Mouse (Mus musculus) ES-E14 (cell line): ENCODE data around the gene Hs3st3b1. TPM values are rescaled to one million over a fixed set of nuclear protein-coding genes. Genes with fewer than 3 reads are reported as not detected.

ENCODE experiments used
- DNase-seq: peaks from one replicate; pipeline ENCODE4 v3.0.0-alpha.2; 2013; ENCODE audit warnings: low read depth, low spot score
- H3K27ac ChIP-seq: 2 replicates; pipeline ENCODE4 v1.5.1; 2012; ENCODE audit warnings: low read depth, mild to moderate bottlenecking, low read length, moderate library complexity, mixed read lengths; ENCODE audit not compliant: poor library complexity, insufficient read depth, severe bottlenecking
- H3K36me3 ChIP-seq: 2 replicates; pipeline ENCODE4 v1.6.1; 2012; ENCODE audit warnings: mild to moderate bottlenecking, low read length, moderate library complexity, mixed read lengths; ENCODE audit not compliant: control insufficient read depth, poor library complexity, insufficient read depth, severe bottlenecking
- H3K4me1 ChIP-seq, 2 experiments: fragments of 150-350 bp in 1 of 2; sonication (generic) in 1 of 2; 2 replicates each; pipeline ENCODE4 v1.6.1; 2012; ENCODE audit warnings: low read length in 2 of 2, mild to moderate bottlenecking in 1 of 2, mixed read lengths in 1 of 2; ENCODE audit not compliant: control insufficient read depth in 2 of 2, insufficient read depth in 2 of 2, poor library complexity in 1 of 2
- H3K4me3 ChIP-seq, 2 experiments: fragments of 150-350 bp in 1 of 2; sonication (generic) in 1 of 2; 2 replicates each; pipeline ENCODE4 v1.5.1; 2012; ENCODE audit warnings: low read length in 2 of 2, low read depth in 1 of 2, mild to moderate bottlenecking in 1 of 2, mixed read lengths in 1 of 2; ENCODE audit not compliant: insufficient read depth in 1 of 2, poor library complexity in 1 of 2, severe bottlenecking in 1 of 2
- H3K9ac ChIP-seq: 2 replicates; pipeline ENCODE4 v1.6.1; 2012; ENCODE audit warnings: low read depth, mild to moderate bottlenecking, low read length, mixed read lengths; ENCODE audit not compliant: poor library complexity, insufficient read depth, severe bottlenecking
- H3K9me3 ChIP-seq: fragments of 150-350 bp; sonication (generic); 2 replicates; pipeline ENCODE4 v1.6.1; 2012; ENCODE audit warnings: low read depth, mild to moderate bottlenecking, low read length; ENCODE audit not compliant: control insufficient read depth, insufficient read depth
- CHD2 ChIP-seq: IDR thresholded peaks from 2 replicates; pipeline ENCODE4 v1.6.1; 2014; ENCODE audit warnings: mild to moderate bottlenecking, low read depth, low read length, inconsistent platforms
- HCFC1 ChIP-seq: IDR thresholded peaks from 2 replicates; pipeline ENCODE4 v1.6.1; 2012; ENCODE audit warnings: low read length, inconsistent platforms, borderline replicate concordance; ENCODE audit not compliant: insufficient read depth
- MAFK ChIP-seq: IDR thresholded peaks from 2 replicates; pipeline ENCODE4 v1.6.1; 2014; ENCODE audit warnings: mild to moderate bottlenecking, low read depth, low read length, inconsistent platforms; ENCODE audit not compliant: insufficient read depth
- ZC3H11A ChIP-seq: IDR thresholded peaks from 2 replicates; pipeline ENCODE4 v1.6.1; 2012; ENCODE audit warnings: low read depth, mild to moderate bottlenecking, inconsistent platforms, low read length, borderline replicate concordance
- ZNF384 ChIP-seq: IDR thresholded peaks from 2 replicates; pipeline ENCODE4 v1.6.1; 2012; ENCODE audit warnings: low read depth, low read length, inconsistent platforms
- in situ Hi-C, 2 experiments: fragments of 600-800 bp; cut with MboI; formaldehyde crosslinking; loops; one replicate each; pipeline ENCODE4 v1.15.1; 2025; ENCODE audit warnings: low sequenced_read_pairs in 2 of 2, inconsistent platforms in 1 of 2; ENCODE audit not compliant: unreplicated experiment in 2 of 2
- total RNA-seq: library from RNA; depleted of rRNA; stranded (reverse); fragments of 300-350 nt; gene quantifications from 2 replicates; pipeline ENCODE4 v1.2.3, GENCODE M21; 2012

Gene Hs3st3b1
- total RNA-seq, 1 experiment: 4.4 TPM

DNA sequence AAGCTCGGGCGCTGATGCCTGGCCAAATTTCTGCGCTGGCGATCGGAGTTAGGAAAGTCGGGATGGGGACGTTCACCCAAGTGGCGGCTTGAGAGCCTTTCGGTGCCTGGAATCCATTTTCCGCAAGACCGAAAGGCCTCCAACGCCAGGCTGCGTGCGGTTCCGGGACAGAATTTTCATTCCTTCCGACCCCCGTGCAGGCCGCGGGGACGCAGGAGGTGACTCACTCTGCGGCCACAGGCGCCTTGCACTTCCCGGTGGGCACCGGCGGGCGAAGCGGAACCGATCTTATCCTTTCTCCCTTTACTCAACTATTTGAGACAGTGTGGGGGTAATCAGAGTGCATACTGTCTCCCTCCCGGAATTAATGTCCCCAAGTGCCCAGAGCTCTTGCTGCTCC is 1.3 kb upstream of the Hs3st3b1 start:
- peaks cover 0 to 16% of the 10 kb centered on the region in 2 experiments; a peak in 3 of 4 replicates for H3K4me1 ChIP-seq
- no peak overlapping the region for H3K27ac ChIP-seq
- in situ Hi-C loops: loop anchor here in 1 of 2 experiments (25.0 kb wide), 1 partner anchor 514 kb away; the partner anchor contains the start of genes F930015N05Rik and Hs3st3a1

DNA sequence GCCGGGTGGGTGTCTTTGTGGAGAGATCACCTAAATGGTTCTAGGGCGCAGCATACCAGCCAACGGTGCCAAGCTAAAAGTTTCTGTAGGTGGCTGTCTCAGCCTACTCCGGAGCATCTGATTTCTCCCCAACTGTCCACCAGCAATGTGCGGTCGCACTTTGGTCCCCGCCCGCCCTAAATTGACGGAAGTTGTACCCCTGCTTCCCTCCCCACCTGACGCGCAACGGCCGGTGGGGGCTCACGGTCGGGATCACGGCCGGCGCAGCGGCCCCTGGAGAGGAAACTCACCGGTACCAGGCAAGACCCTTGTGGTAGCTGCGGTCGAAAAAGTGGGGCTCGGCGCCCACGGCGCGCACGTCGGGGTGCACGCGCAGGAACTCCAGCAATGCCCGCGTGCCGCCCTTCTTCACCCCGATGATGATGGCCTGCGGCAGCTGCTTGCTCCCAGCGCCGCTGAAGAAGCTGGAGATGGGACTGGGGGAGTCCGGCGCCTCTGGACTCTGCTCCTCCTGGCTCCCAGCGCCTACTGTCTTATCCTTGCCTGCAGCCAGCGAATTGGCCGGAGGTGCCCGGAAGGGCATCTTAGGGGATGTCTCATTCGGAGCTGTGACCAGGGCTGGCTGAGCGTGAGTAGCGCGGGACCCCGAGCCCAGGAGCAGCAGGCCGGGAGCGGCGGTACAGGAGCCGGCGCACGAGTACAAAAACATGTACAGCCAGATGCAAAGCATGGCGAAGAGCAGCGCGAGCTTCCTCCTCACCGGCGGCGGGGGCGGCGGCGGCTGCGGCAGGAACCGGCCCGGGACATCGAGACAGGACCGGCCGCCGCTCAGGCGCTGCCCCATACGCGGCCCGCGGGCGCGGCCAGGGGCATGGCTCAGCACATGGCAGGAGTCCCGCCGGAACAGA is 792 bp downstream of the Hs3st3b1 start:
- peak overlapping the region; percentile 21 for H3K9ac ChIP-seq
- peaks cover 4 to 16% of the 10 kb centered on the region in 2 experiments; a peak in 3 of 4 replicates for H3K4me1 ChIP-seq
- TF ChIP-seq HCFC1 (no peak), ZNF384 (no peak), MAFK (no peak), CHD2 (no peak), ZC3H11A (no peak)
- no peak for DNase-seq
- H3K36me3 ChIP-seq: no peaks in the 10 kb centered on the region
- in situ Hi-C loops: loop anchor here in 1 of 2 experiments (25.0 kb wide), 1 partner anchor 516 kb away; the partner anchor contains the start of genes F930015N05Rik and Hs3st3a1
- no peaks in the 10 kb centered on the region for H3K9me3 ChIP-seq
- no peak overlapping the region for H3K27ac ChIP-seq
- peak overlapping the region; percentile 65 to 88 for H3K4me3 ChIP-seq

More for the DNA sequence above, 1.3 kb upstream of the Hs3st3b1 start:
- peak overlapping the region; percentile 12; the same call in 1 of the 2 replicates for H3K9ac ChIP-seq
- no peaks in the 10 kb centered on the region for H3K36me3 ChIP-seq
- DNase-seq: no peak
- H3K4me3 ChIP-seq: peak overlapping the region; percentile 11 to 36; a peak in 3 of 4 replicates
- no peaks in the 10 kb centered on the region for H3K9me3 ChIP-seq
- TF ChIP-seq ZNF384 (no peak), CHD2 (no peak), MAFK (no peak), HCFC1 (no peak), ZC3H11A (no peak)

DNA sequence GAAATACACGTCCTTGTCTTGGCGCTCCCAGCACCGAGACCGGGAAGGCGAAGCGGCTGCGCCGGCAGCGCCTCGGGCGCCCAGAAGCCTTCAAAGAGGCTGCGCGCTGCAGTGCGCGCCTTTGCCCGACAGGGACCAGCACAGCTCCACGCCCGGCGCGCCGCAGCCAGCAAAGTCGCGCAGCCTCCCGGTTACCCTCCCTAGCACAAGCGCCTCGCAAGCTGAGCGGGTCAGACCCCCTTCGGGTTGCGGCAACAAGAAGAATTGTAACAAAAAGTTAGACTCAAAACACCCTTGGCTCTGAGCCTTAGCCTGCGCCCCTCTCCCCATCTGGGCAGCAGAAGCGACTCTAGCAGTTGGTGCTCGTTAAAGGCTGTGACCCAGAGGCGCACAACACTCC is 1.6 kb downstream of the Hs3st3b1 start:
- Histone ChIP-seq H3K36me3 (no peaks in the 10 kb centered on the region), H3K9ac (peak overlapping the region; percentile 53), H3K4me1 (peaks cover 5 to 8% of the 10 kb centered on the region in 2 experiments; a peak in 3 of 4 replicates), H3K4me3 (peak overlapping the region; percentile 65 to 88), H3K9me3 (no peaks in the 10 kb centered on the region), H3K27ac (no peak overlapping the region)
- no peak for DNase-seq
- TF ChIP-seq CHD2 (no peak), ZC3H11A (peak; percentile 18; the same call in 1 of the 2 replicates)
- in situ Hi-C loops: loop anchor here in 1 of 2 experiments (25.0 kb wide), 1 partner anchor 517 kb away; the partner anchor contains the start of genes F930015N05Rik and Hs3st3a1

DNA sequence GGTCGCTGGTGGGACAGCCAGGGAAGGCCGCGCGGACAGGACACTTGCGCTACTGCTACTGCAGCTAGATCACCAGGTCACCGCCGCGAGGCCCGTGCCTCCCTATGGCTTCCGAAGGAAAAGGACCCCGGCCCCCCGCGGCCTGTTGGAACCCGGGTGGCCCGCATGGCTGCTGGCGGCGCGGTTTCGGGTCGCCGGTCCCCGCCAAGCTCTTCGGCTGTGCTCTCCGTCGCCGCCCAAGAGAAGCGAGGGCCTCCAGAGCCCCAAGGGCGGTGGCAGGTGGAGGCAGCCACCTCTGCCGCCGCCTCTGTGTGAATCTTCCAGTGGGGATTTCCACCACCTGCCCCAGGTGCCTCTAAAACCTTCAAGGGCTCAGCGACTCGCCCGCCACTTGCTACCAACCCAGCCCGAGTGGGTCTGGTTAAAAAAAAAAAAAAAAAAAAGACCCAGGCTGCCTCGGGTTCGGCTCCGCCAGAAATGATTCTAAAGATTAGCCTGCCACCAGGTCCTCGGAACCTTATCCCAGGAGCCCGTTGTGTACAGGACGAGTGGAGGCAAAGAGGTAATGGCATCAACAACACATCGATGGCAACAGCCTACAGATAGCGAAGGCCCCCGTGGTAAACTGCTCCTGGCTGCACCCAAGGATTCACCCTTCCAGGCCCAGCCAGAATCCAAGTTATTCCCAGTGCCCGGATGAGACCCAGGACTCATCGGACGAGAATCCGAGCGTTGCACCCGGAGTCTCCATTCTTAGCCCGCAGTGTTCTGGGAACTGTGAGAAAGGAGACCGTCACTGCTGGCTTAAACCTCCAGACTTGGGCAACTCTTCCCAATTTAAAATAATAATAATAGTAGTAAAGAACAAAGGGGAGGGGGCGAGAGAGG is 2.6 kb downstream of the Hs3st3b1 start:
- no peak overlapping the region for H3K27ac ChIP-seq
- H3K4me1 ChIP-seq: peaks cover 6 to 8% of the 10 kb centered on the region in 2 experiments; a peak in 2 of 4 replicates
- H3K4me3 ChIP-seq: peak overlapping the region; percentile 65 to 88
- no peaks in the 10 kb centered on the region for H3K9me3 ChIP-seq
- no peaks in the 10 kb centered on the region for H3K36me3 ChIP-seq
- no peak for DNase-seq
- no peak for TF ChIP-seq ZC3H11A
- TF ChIP-seq HCFC1: no peak
- TF ChIP-seq CHD2: no peak
- TF ChIP-seq ZNF384: 0 out of 2 replicates have a peak, but pooled peaks have one; percentile 32
- TF ChIP-seq MAFK: no peak
- peak overlapping the region; percentile 50; the same call in 1 of the 2 replicates for H3K9ac ChIP-seq
- in situ Hi-C loops: loop anchor here in 1 of 2 experiments (25.0 kb wide), 1 partner anchor 518 kb away; the partner anchor contains the start of genes F930015N05Rik and Hs3st3a1
